Mouse (Mus musculus): ENCODE data around the gene Sdc1. TPM values are rescaled to one million over a fixed set of nuclear protein-coding genes. Genes with fewer than 3 reads are reported as not detected.

Gene Sdc1
- polyA plus RNA-seq, 1 experiment = 10.9 TPM

- Histone ChIP-seq H3K4me3 (ENCODE audit: insufficient read depth, low read length) (no peak overlapping the region), H3K4me1 (ENCODE audit: control insufficient read depth, insufficient read depth, low read length) (peaks cover 14% of the 10 kb centered on the region), H3K27ac (ENCODE audit: insufficient read depth, low read depth, low read length) (no peak overlapping the region)
- TF ChIP-seq CTCF (IDR thresholded peaks at IDR 0.05; ENCODE audit: low read depth, low read length) = no peak
- no peak for TF ChIP-seq POLR2A (IDR thresholded peaks at IDR 0.05; ENCODE audit: borderline replicate concordance, low read depth, low read length)
These were observed 71.6 kb downstream of the Sdc1 start for GRCm38 (mm10) chr12:8842725-8843124.

Other genes with a start within 250 kb of the Sdc1 start
- gene Slc7a15, start 172.3 kb upstream of the Sdc1 start, polyA plus RNA-seq (2012; ENCODE audit: insufficient read depth, insufficient read length, missing spikeins) = not detected in 2 replicates
- gene Pum2, start 97.2 kb upstream of the Sdc1 start, polyA plus RNA-seq (2012; ENCODE audit: insufficient read depth, insufficient read length, missing spikeins) = 90.6 and 99.6 TPM in 2 replicates
- 394 and 417 TPM in 2 replicates for gene Laptm4a, start 150.3 kb downstream of the Sdc1 start, polyA plus RNA-seq (2012; ENCODE audit: insufficient read depth, insufficient read length, missing spikeins)
- gene Matn3, start 176.6 kb downstream of the Sdc1 start, polyA plus RNA-seq (2012; ENCODE audit: insufficient read depth, insufficient read length, missing spikeins) = not detected in 2 replicates
- 3.2 and 3.4 TPM in 2 replicates for gene Wdr35, start 202.6 kb downstream of the Sdc1 start, polyA plus RNA-seq (2012; ENCODE audit: insufficient read depth, insufficient read length, missing spikeins)

Data from bone marrow macrophage, adult 2 months (primary cell).